Mouse (Mus musculus): ENCODE results near the gene Armh1. TPM values are rescaled to one million over a fixed set of nuclear protein-coding genes. Genes with fewer than 3 reads are reported as not detected.
"Not testable (repeated sequence)": the region's sequence is repeated elsewhere in the genome, so short reads cannot be mapped to it uniquely, and the experiment has no call there.

The Armh1 gene
- total RNA-seq, 2 experiments from 2014 or later = 1.1 to 1.4 TPM

- peak; percentile 72 to 81 for DNase-seq (ENCODE audit: low spot score in 2 of 2)
Observed at GRCm38 (mm10) chr4:117270278-117270677, 18.4 kb upstream of the Armh1 start.

- no peak for DNase-seq (ENCODE audit: low spot score in 2 of 2)
Observed at GRCm38 (mm10) chr4:117267831-117268437, 16.0 kb upstream of the Armh1 start.

GRCm38 (mm10) chr4:117267284-117267683, 15.4 kb upstream of the Armh1 start:
- peak; percentile 73 to 88 for DNase-seq (ENCODE audit: low spot score in 2 of 2)

- DNase-seq (ENCODE audit: low spot score in 2 of 2) = no peak
Observed at GRCm38 (mm10) chr4:117262987-117263386, 11.1 kb upstream of the Armh1 start.

- no peak for DNase-seq (ENCODE audit: low spot score in 2 of 2)
Observed at GRCm38 (mm10) chr4:117262101-117262913, 10.4 kb upstream of the Armh1 start.

GRCm38 (mm10) chr4:117261222-117261621, 9.3 kb upstream of the Armh1 start:
- no peak for DNase-seq (ENCODE audit: low spot score in 2 of 2)

- not testable (repeated sequence) for DNase-seq (ENCODE audit: low spot score in 2 of 2)
Observed at GRCm38 (mm10) chr4:117259909-117260308, 8.0 kb upstream of the Armh1 start.

- no peak for DNase-seq (ENCODE audit: low spot score in 2 of 2)
Observed at GRCm38 (mm10) chr4:117254672-117255071, 2.7 kb upstream of the Armh1 start.

GRCm38 (mm10) chr4:117254017-117254627, 2.2 kb upstream of the Armh1 start:
- no peak for DNase-seq (ENCODE audit: low spot score in 2 of 2)

- no peak for DNase-seq (ENCODE audit: low spot score in 2 of 2)
Observed at GRCm38 (mm10) chr4:117253218-117254016, 1.5 kb upstream of the Armh1 start.

GRCm38 (mm10) chr4:117252755-117253154, 830 bp upstream of the Armh1 start:
- DNase-seq (ENCODE audit: low spot score in 2 of 2) = no peak

GRCm38 (mm10) chr4:117252351-117252750, 426 bp upstream of the Armh1 start:
- no peak for DNase-seq (ENCODE audit: low spot score in 2 of 2)

GRCm38 (mm10) chr4:117250982-117251381, 943 bp downstream of the Armh1 start:
- no peak for DNase-seq (ENCODE audit: low spot score in 2 of 2)

- DNase-seq (ENCODE audit: low spot score in 2 of 2) = no peak
Observed at GRCm38 (mm10) chr4:117240867-117241266, 11.1 kb downstream of the Armh1 start.

- DNase-seq (ENCODE audit: low spot score in 2 of 2) = no peak
Observed at GRCm38 (mm10) chr4:117239153-117239552, 12.8 kb downstream of the Armh1 start.

GRCm38 (mm10) chr4:117235822-117236221, 16.1 kb downstream of the Armh1 start:
- no peak for DNase-seq (ENCODE audit: low spot score in 2 of 2)

- no peak for DNase-seq (ENCODE audit: low spot score in 2 of 2)
Observed at GRCm38 (mm10) chr4:117234166-117234741, 17.7 kb downstream of the Armh1 start.

GRCm38 (mm10) chr4:117231208-117231607, 20.7 kb downstream of the Armh1 start:
- DNase-seq (ENCODE audit: low spot score in 2 of 2) = no peak

GRCm38 (mm10) chr4:117230331-117230730, 21.6 kb downstream of the Armh1 start:
- no peak for DNase-seq (ENCODE audit: low spot score in 2 of 2)

- no peak for DNase-seq (ENCODE audit: low spot score in 2 of 2)
Observed at GRCm38 (mm10) chr4:117229590-117229989, 22.3 kb downstream of the Armh1 start.

- DNase-seq (ENCODE audit: low spot score in 2 of 2) = no peak
Observed at GRCm38 (mm10) chr4:117225250-117225649, 26.7 kb downstream of the Armh1 start.

All from layer of hippocampus, postnatal 14 days (tissue).